Mouse (Mus musculus): ENCODE results near the gene Nod1.

- TF ChIP-seq CTCF (IDR thresholded peaks at IDR 0.05; ENCODE audit: low read depth) (no peak), EP300 (IDR thresholded peaks at IDR 0.05; ENCODE audit: low read depth) (no peak)
Observed at GRCm38 (mm10) chr6:54972111-54972928, at the start of gene Nod1.
